Mouse (Mus musculus): Measurements from ENCODE around the gene Rad9b. TPM values are rescaled to one million over a fixed set of nuclear protein-coding genes. Genes with fewer than 3 reads are reported as not detected.
A peak's percentile ranks its signal among the peaks of the same experiment; 100 is the strongest.

Rad9b gene
- total RNA-seq (2021), result under 1 TPM; 0.38 to 0.45 TPM
- long read RNA-seq, experiment 1, partial matches to known transcripts, result 0 of 3 reads
- long read RNA-seq, experiment 1, other reads (novel, unspliced or antisense), result 3 of 3 reads
- long read RNA-seq, experiment 2, partial matches to known transcripts, result 0 of 2 reads
- long read RNA-seq, experiment 2, other reads (novel, unspliced or antisense), result 1 of 2 reads

DNA sequence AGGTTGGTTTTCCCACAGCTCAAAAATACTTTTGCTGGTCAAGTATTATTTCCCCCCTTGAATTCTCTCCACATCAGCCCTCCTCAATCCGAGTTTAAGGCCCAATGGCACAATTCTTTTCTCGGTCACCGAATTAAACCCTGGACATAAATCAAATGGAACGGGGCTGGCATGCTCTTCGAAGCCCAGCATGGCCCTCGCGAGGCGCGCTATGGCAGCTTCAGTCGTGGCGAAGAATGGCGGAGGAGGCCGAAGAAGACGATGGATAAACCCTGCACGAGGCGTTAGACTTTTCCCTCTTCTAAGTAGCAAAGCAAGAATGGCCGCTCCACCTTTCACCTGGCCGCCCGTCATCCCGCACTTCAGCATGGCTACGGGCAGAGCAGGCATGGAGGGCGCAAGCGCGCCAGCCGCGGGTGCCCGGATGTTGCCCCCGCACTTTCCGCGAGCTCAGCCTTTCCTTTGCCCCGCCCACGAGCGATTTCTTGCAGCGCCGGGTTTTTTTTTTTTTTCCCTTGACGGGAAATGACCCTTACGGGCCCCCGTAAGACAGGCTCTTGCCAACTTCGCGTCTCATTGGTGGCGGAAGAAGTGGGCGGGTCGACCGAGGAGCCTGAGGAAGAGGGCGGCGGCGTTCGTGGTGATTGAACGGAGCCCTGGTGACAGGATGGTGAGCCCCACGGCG lies at the start of gene Rad9b, which contains the start of gene Vps29:
Gene Rad9b (minus strand): TSS at position 427 of the 685 bp plus-strand sequence.
Gene Vps29 (plus strand): TSS at position 563 of the 685 bp plus-strand sequence.
- TF ChIP-seq CTCF (IDR thresholded peaks at IDR 0.05), result no peak
- intact Hi-C loops (cut with DNase I), result loop anchor here (2.0 to 5.0 kb wide), 2 partner anchors 17 to 222 kb away; partner anchors contain the start of gene Gpn3
- Histone ChIP-seq H3K4me3 (peak within 1 kb of the TSS; percentile 97), H3K27ac (peak within 1 kb of the TSS; percentile 90)
- DNase-seq, result peak; percentile 99

DNA sequence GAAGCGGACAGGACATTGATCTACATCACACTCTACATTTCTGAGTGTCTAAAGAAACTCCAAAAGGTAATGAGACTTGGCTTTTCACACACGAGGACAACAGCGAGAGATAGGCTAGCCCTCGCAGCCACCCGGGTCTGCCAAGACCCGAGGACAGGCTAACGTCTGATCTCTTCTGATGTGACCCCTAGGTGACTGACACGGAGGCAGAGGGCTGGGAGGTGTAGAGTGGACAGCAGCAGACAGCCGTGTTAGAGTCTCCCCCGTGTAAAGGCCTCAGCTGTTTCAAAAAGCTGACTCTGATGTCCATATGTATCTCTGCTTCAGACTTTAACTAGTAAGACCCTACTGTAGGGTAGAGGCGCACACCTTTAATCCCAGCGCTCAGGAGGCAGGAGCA lies 49.3 kb upstream of the Rad9b start:
- Histone ChIP-seq H3K4me3 (no peak overlapping the region), H3K27ac (no peak overlapping the region)
- no peak for TF ChIP-seq CTCF (IDR thresholded peaks at IDR 0.05)
- DNase-seq, result no peak
- intact Hi-C loops (cut with DNase I), result no loop called here

DNA sequence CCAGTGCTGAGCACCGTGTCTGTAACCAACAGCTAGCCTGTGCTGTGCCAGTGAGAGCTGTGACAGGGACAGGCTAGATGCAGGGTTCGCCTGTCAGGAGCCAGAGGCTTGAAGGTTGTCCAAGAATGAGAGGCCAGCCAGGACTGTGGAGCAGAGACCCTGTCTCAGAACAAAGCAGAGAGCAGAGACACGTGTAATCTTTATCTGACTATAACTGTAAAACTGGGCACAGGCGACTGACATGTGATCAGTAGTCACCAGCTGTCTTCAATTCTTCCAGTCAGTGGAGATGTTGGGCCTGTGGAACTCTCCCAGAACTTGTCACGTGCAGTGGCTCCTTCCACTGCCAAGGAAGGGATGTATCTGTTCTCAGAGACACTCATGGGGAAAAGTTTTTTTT lies 48.7 kb upstream of the Rad9b start:
- peak; percentile 63 for DNase-seq
- Histone ChIP-seq H3K4me3 (no peak overlapping the region), H3K27ac (peak overlapping the region; percentile 53)
- TF ChIP-seq CTCF (IDR thresholded peaks at IDR 0.05), result no peak
- intact Hi-C loops (cut with DNase I), result no loop called here

DNA sequence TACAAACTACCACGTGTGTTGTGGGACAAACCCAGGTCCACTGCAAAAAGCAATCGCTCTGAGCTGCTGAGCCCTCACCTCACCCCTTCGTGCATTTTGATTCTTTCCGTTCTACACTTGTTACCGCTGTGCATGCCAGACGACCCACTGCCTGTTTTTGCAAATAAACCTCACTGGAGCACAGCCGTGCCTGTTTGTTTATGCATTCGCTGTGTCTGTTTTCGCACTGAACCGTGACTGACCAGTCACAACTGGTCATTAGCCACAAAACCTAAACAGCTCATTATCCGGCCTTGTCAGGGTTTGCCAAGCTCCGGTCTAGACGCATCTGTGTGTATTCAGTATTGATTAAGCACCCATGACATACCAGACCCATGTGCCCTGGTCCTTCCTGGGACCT lies 48.1 kb upstream of the Rad9b start:
- TF ChIP-seq CTCF (IDR thresholded peaks at IDR 0.05), result no peak
- intact Hi-C loops (cut with DNase I), result no loop called here
- DNase-seq, result no peak
- H3K27ac ChIP-seq, result peak overlapping the region; percentile 53
- no peak overlapping the region for H3K4me3 ChIP-seq

DNA sequence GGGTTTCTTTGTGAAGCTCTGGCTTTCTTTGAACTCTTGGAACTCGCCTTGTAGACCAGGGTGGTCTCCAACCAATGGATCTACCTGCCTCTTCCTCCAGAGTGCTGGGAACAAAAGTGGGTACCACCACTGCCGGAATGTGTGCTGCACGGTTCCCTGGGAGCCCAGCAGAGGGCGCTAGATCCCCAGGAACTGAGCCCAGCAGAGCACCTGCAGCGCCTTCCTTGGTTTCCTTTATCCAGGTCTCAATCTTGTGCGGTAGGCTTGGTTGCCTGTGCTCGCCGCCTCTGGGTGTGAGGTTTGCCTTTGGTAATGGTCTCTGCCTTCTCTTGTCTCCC lies 47.2 kb upstream of the Rad9b start:
- H3K27ac ChIP-seq, result peak overlapping the region; percentile 87
- peak; percentile 83 for DNase-seq
- intact Hi-C loops (cut with DNase I), result loop anchor here (1.0 kb wide), 2 partner anchors 226 to 325 kb away; no protein-coding TSS in a partner anchor
- no peak; the same call in 1 of the 2 replicates for TF ChIP-seq CTCF (IDR thresholded peaks at IDR 0.05)
- peak overlapping the region; percentile 49 for H3K4me3 ChIP-seq

DNA sequence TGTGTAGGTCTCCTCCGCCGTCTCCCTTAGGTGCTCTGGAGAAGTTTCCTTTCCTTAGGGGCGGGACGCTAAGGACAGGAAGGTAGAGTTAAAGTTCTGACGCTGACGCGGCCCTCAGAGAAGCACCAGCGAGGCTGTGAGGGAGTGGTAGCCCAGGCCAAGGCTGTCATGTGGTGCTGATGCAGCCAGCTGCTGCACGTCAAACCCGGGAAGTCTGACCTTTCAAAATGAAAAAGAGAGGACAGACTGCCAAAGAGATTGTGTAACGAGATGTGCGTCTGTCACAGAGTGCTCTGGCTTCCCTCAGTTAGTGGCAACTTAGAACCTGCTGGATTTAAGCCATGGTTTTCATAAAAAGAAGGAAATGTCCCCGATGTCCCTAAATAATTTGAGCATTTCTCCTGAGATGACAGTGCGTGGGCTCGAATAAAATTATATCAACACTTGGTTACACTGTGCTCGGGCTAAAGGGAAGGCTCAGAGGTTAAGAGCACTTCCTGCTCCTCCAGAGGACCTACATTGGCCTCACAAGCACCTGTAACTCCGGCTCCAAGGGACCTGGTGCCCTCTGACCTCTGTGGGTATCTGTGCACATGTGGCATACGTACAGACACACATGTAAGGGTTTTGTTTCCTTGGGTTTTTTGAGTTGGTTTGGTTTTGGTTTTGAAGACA lies 46.7 kb upstream of the Rad9b start:
- intact Hi-C loops (cut with DNase I), result loop anchor here (1.0 kb wide), 2 partner anchors 227 to 326 kb away; no protein-coding TSS in a partner anchor
- Histone ChIP-seq H3K4me3 (peak overlapping the region; percentile 49), H3K27ac (peak overlapping the region; percentile 87)
- peak; percentile 81 for DNase-seq
- no peak for TF ChIP-seq CTCF (IDR thresholded peaks at IDR 0.05)

DNA sequence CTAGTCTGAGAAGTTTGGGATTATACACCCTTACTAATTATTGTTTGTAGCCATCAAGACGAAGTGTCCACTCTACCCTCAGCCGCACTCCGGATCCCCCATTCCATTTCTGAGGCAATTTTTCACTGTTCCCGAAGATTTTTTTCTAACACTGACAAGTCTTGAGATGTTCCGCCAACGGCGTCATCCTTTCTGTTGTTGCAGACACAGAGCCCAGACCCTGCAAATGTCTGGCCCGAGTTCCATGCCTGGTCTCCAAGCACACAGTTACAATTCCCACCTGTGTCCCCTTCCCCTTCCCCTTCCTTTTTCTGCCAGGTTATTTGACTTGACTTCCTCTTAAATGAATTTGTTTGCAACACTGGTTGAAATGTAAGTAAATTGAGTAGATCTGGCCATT lies 45.8 kb upstream of the Rad9b start:
- no peak for TF ChIP-seq CTCF (IDR thresholded peaks at IDR 0.05)
- intact Hi-C loops (cut with DNase I), result no loop called here
- Histone ChIP-seq H3K4me3 (no peak overlapping the region), H3K27ac (peak overlapping the region; percentile 87)
- no peak for DNase-seq

DNA sequence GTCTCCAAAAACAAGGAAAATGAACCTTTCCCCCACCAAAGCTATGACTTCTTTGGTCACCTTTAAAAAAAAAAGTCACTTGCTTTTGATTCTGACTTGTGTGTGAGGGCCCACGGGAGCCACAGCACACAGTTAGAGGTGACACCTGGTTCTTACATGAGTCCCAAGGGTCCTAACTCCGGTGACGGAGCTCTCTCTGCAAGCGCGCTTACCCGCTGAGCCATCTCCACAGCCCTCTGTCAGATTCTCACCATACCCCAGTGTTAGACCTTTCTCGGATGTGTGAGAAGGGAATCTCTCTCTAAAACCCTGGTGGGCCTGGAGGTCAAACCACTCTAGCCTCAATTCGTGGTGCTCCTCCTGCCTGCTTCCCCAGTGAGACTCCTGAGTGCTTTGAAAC lies 43.5 kb upstream of the Rad9b start:
- H3K27ac ChIP-seq, result peak overlapping the region; percentile 83
- intact Hi-C loops (cut with DNase I), result no loop called here
- peak overlapping the region; percentile 60 for H3K4me3 ChIP-seq
- no peak for DNase-seq
- TF ChIP-seq CTCF (IDR thresholded peaks at IDR 0.05), result no peak

DNA sequence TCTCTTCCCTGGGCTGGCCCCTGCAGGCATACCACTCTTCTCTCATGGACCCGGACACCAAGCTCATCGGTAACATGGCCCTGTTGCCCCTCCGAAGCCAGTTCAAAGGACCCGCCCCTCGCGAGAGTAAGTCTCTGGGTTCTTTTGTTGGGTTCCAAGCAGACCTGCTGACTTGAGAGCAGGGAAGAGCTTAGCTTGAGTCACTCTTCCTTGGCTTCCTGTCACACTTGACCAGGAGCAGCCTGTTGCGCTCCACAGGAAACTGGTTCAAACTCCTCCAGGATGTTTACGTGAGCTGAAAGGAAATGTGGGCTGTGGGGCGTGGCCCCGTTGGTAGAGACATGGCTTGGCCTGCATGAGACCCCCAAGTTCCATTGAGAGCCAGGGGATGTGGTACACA lies 42.8 kb upstream of the Rad9b start:
- H3K4me3 ChIP-seq, result peak overlapping the region; percentile 60
- intact Hi-C loops (cut with DNase I), result no loop called here
- no peak for TF ChIP-seq CTCF (IDR thresholded peaks at IDR 0.05)

DNA sequence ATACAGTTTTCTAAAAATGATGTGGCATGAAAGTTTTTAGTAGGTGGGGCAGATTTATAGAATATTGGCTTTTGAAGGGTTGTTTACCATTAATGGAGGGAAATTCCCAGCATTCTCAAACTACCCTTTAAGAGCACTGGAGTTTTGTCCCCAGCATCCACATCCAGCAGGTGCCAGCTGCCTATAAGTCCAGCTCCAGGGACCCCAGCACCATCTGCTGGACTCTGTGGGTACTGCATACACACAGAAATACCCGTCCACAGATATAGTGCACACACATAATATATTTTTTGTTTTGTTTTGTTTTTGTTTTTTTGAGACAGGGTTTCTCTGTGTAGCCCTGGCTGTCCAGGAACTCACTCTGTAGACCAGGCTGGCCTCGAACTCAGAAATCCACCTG lies 39.9 kb upstream of the Rad9b start:
- TF ChIP-seq CTCF (IDR thresholded peaks at IDR 0.05), result peak; percentile 84
- Histone ChIP-seq H3K27ac (no peak overlapping the region), H3K4me3 (no peak overlapping the region)
- DNase-seq, result peak; percentile 79
- intact Hi-C loops (cut with DNase I), result loop anchor here (5.0 kb wide), 2 partner anchors 127 to 262 kb away; no protein-coding TSS in a partner anchor

More for the DNA sequence above, 42.8 kb upstream of the Rad9b start:
- DNase-seq, result peak; percentile 42
- H3K27ac ChIP-seq, result peak overlapping the region; percentile 83

DNA sequence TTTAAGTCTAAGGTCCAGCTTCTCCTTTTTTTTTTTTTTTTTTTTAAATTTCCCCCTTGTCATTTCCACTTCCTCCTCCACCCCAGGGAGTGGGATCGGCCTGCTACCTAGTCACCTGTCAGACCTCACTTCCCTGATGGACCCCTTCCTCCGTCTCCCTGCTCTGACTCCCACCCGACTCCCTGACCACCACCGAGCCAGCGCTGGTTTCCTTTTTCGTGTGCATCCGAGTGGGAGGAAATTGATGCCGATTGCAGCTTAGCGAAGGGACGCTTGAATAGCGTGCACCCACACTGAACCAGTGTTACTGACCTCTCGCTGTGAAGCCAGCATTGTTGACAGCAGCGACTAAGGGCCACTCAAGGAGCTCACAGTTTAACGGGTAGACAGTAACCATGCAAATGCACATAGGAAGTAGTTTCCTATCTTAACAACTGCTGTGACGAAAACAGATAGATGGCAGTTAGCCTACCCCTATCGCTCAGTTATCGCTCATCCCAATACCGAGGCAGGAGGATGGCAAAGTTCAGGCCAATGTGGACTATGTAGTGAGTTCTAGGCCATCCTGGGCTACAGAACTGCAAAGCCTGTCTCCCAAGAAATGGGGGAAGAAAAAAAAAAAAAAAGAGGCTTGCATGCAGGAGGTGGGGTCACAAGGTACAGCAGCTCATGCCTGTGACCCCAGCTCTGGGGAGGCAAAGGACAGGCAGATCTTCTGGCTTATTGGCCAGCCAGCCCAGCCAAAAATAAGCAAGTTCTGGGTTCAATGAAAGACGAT lies 38.4 kb upstream of the Rad9b start:
- H3K27ac ChIP-seq, result peak overlapping the region; percentile 94
- intact Hi-C loops (cut with DNase I), result loop anchor here (5.0 kb wide), 2 partner anchors 125 to 260 kb away; no protein-coding TSS in a partner anchor
- no peak for TF ChIP-seq CTCF (IDR thresholded peaks at IDR 0.05)
- DNase-seq, result peak; percentile 38
- peak overlapping the region; percentile 89 for H3K4me3 ChIP-seq

DNA sequence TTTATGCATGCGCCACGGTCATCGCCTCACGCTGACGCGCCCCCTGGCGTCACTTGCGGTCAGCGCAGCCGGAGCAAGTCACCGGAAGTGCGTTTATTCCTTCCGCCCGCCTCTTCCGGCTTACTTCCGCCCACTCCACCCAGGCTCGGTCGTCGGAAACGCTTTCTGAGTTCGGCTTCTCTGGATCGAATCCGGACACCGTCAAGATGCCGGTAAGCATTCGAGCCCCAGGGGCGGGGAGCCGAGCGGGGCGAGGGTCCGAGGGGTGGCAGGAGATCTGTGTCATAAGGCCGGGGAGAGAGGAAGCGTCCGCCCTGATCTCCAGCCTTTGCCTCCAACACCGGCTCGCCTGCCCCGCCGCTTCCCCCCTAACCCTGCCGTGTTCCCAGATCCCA lies 37.8 kb upstream of the Rad9b start, which contains the start of gene Arpc3:
Gene Arpc3 (plus strand): TSS at position 93 of the 395 bp plus-strand sequence.
- peak; percentile 98 for TF ChIP-seq CTCF (IDR thresholded peaks at IDR 0.05)
- intact Hi-C loops (cut with DNase I), result loop anchor here (5.0 kb wide), 2 partner anchors 124 to 259 kb away; no protein-coding TSS in a partner anchor
- H3K27ac ChIP-seq, result peak within 1 kb of the TSS; percentile 94
- H3K4me3 ChIP-seq, result peak within 1 kb of the TSS; percentile 89
- peak; percentile 93 for DNase-seq
